Mouse (Mus musculus) WW6 (cell line): ENCODE results near the gene Glp2r.

Experiments
- DNase-seq: peaks from one replicate; pipeline ENCODE4 v3.0.0-alpha.2; 2013; ENCODE audit warnings: low read depth, low spot score

Glp2r gene

DNA sequence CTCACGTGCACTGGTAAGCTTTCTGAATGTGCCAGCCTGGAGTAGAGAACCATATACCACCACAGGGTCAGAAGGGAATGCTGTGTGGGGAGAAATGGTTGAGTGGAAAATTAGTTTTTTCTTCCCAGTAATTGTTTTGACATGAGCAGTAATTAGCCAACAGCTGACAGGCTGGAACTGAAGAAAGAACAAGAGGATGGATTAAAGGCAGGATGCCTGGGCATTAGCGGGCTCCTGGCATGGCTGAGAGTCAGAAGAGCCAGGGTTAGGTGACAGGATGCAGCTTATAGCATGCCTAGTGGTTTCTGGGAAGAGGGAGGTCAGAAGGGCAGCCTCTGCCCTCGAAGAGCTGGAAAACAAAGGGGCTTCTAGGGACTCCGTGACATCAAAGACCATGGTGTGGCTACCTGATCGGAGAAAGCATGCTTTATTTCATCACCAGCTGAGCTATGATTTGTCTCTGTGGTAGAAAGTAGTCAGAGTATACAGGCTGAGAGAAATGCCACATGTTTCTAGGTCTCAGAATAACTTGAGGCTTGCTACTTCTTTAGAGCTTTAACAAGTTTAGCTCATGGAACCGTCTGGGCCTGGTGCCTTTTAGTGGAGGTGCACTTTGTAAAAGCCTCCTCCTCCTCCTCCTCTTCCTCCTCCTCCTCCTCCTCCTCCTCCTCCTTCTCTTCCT is 133.9 kb downstream of the Glp2r start:
- DNase-seq, result no peak

- DNase-seq, result no peak
Measured at GRCm38 (mm10) chr11:67636201-67636600, 134.8 kb downstream of the Glp2r start.

GRCm38 (mm10) chr11:67633620-67634229 is 137.2 kb downstream of the Glp2r start:
- DNase-seq, result no peak

DNA sequence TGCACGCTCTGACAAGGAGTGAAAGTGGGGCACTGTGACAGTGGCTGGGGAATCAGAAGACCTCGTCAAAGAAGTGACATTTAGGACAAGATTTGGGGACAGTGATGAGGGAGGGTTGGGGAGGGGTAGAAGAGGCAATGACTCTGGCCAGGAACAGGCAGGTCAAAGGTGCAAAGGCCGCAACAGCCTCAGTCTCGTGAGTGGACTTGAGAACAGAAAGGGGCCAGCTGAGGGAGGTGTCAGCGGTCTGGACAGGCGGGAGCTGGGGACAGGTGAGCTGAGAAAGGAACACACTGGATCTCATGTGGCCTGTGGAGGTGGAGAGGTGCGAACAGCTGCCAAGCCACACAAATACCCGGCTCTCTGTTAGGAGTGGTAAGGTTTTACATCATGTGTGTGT is 138.0 kb downstream of the Glp2r start:
- DNase-seq, result no peak

GRCm38 (mm10) chr11:67628522-67628921 is 142.4 kb downstream of the Glp2r start:
- no peak for DNase-seq

DNA sequence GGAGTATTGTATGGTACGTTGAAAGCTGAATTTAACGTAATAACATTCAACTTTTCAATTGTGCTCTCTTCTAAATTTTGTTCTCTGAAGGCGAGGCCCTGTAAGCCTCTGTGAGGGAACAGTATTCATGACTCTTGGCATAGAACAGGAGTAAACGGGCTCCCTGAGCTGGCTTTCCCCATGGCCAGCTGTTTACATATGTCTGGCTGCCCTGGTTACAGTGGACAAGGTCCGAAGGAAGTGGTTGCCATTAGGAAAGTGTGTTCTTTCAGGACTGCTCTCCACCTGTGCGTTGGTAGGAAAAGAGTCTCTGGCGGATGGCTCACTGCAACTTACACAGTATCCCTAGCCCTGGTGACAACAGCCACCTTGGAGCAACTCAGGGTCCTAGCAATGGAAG is 143.8 kb downstream of the Glp2r start:
- no peak for DNase-seq

GRCm38 (mm10) chr11:67622340-67622739 is 148.6 kb downstream of the Glp2r start:
- DNase-seq, result no peak

- no peak for DNase-seq
Measured at GRCm38 (mm10) chr11:67616557-67617239, 154.3 kb downstream of the Glp2r start.

- DNase-seq, result no peak
Measured at GRCm38 (mm10) chr11:67612158-67612839, 158.7 kb downstream of the Glp2r start.
